Mouse (Mus musculus): Measurements from ENCODE around the gene Gm20894.
"Not testable (repeated sequence)": the region's sequence is repeated elsewhere in the genome, so short reads cannot be mapped to it uniquely, and the experiment has no call there.

Gene Gm20894

DNA sequence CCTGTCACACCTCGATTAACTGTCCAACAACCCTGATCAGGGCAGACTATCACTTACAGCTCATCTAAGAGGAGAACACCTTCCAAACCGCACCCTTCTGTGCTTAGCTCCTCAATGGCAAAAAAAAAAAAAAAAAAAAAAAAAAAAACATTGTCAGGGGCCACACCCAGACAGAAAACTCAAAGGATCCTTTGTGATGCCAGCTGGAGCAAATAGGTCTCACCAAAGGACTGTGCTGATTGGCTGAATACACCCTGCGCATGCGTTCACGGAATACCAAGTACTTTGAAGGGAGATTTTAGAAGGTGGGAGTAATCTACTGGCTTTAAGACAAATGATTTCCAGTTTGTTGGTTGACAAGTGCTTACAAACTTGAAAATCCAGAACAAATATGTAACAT, at the start of gene Gm20894:
TSS of gene Gm20894 (minus strand) at position 101 of the 400 bp plus-strand sequence.
- DNase-seq = not testable (repeated sequence)
